Mouse (Mus musculus) brain, embryonic 14.5 days (tissue): ENCODE data around the gene Dapk2.

Source experiments
- CTCF ChIP-seq: fragments of 200-500 bp; IDR thresholded peaks from 2 replicates; pipeline ENCODE4 v1.5.1; 2012; ENCODE audit warnings: inconsistent platforms, mild to moderate bottlenecking, moderate library complexity, borderline replicate concordance; ENCODE audit not compliant: insufficient read depth, insufficient read length; ENCODE audit errors: extremely low read depth
- POLR2A ChIP-seq: fragments of 200-500 bp; IDR thresholded peaks from 2 replicates; pipeline ENCODE4 v1.6.1; 2012; ENCODE audit warnings: mild to moderate bottlenecking, inconsistent platforms, borderline replicate concordance; ENCODE audit not compliant: poor library complexity, insufficient read depth, insufficient read length, severe bottlenecking; ENCODE audit errors: extremely low read depth

DNA sequence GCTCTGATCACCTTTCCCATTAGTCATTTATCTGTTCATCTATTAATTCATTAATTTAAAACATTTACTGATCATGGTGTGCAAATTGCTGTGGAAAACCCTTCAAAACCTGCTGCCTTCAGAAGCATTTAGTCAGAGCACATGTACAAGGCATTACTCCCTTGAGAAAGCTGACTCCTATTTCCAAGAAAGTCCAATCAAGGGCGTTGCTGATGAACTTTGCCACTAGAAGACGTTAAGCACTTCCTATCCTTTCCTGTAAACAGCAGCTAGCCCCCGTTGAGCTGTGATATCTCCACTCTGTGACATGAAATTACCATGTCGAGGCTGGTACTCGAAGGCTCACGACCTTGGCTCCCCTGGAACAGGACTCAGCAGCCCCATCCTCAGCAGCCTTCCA, 43.6 kb downstream of the Dapk2 start:
- TF ChIP-seq POLR2A (no peak), CTCF (no peak)
